Mouse (Mus musculus): Measurements from ENCODE around the gene Celsr3. TPM values are rescaled to one million over a fixed set of nuclear protein-coding genes. Genes with fewer than 3 reads are reported as not detected.
A peak's percentile ranks its signal among the peaks of the same experiment; 100 is the strongest.

The Celsr3 gene
- polyA plus RNA-seq, 2 experiments, result 0.06 to 0.19 TPM

DNA sequence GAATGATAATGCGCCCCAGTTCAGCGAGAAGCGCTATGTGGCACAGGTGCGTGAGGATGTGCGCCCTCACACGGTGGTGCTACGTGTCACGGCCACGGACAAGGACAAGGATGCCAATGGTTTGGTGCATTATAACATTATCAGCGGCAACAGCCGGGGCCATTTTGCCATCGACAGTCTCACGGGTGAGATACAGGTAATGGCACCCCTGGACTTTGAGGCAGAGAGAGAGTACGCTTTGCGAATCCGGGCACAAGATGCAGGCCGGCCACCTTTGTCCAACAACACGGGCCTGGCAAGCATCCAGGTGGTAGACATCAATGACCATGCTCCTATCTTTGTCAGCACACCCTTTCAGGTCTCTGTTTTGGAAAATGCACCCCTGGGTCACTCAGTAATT is 1.8 kb downstream of the Celsr3 start:
- Histone ChIP-seq H3K4me1 (replicated peaks; ENCODE audit: control insufficient read depth in 2 of 2, insufficient read depth in 2 of 2, low read length in 1 of 2) (peaks cover 3 to 4% of the 10 kb centered on the region in 2 experiments; a peak in 1 of 4 replicates), H3K27ac (no peak overlapping the region), H3K27me3 (ENCODE audit: control insufficient read depth, insufficient read depth, low read length) (peaks cover 92% of the 10 kb centered on the region), H3K36me3 (replicated peaks; ENCODE audit: control insufficient read depth, insufficient read depth, low read depth) (no peaks in the 10 kb centered on the region), H3K9ac (replicated peaks) (no peak overlapping the region), H3K4me2 (ENCODE audit: low read depth) (no peak overlapping the region; the same call in 1 of the 2 replicates), H3K4me3 (ENCODE audit: insufficient read depth in 1 of 2, low read depth in 2 of 2, low read length in 2 of 2) (no peak overlapping the region), H3K9me3 (ENCODE audit: control insufficient read depth, low read length) (no peaks in the 10 kb centered on the region)
- TF ChIP-seq EP300 (IDR thresholded peaks at IDR 0.05; ENCODE audit: low read depth) (no peak), CTCF (IDR thresholded peaks at IDR 0.05; ENCODE audit: low read depth) (0 out of 2 replicates have a peak, but pooled peaks have one; percentile 0)
- no peak for DNase-seq (ENCODE audit: low read depth in 3 of 3, low spot score in 3 of 3)
- 47% methylated on average over 18 of the region's 18 CpGs for WGBS (ENCODE audit: insufficient replicate concordance)
- ATAC-seq (ENCODE audit: insufficient read depth), result no peak

DNA sequence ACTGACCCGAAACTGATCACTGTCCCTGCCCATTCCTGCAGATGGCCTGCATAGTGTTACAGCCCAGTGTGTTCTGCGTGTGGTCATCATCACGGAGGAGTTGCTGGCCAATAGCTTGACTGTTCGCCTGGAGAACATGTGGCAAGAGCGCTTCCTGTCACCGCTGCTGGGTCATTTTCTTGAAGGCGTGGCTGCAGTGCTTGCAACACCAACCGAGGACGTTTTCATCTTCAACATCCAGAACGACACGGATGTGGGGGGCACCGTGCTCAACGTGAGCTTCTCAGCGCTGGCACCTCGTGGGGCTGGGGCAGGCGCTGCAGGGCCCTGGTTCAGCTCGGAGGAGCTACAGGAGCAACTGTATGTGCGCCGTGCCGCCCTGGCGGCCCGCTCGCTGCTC is 5.5 kb downstream of the Celsr3 start:
- Histone ChIP-seq H3K27me3 (ENCODE audit: control insufficient read depth, insufficient read depth, low read length) (peaks cover 60% of the 10 kb centered on the region), H3K4me1 (replicated peaks; ENCODE audit: control insufficient read depth in 2 of 2, insufficient read depth in 2 of 2, low read length in 1 of 2) (peaks cover 3 to 4% of the 10 kb centered on the region in 2 experiments; a peak in 1 of 4 replicates), H3K27ac (no peak overlapping the region), H3K4me2 (ENCODE audit: low read depth) (peak overlapping the region; percentile 63), H3K9me3 (ENCODE audit: control insufficient read depth, low read length) (no peaks in the 10 kb centered on the region), H3K36me3 (replicated peaks; ENCODE audit: control insufficient read depth, insufficient read depth, low read depth) (no peaks in the 10 kb centered on the region), H3K9ac (replicated peaks) (no peak overlapping the region), H3K4me3 (ENCODE audit: insufficient read depth in 1 of 2, low read depth in 2 of 2, low read length in 2 of 2) (peak overlapping the region; percentile 39 to 42; a peak in 3 of 4 replicates)
- DNase-seq (ENCODE audit: low read depth in 3 of 3, low spot score in 3 of 3) (no peak), ATAC-seq (ENCODE audit: insufficient read depth) (no peak)
- 4% methylated on average over 23 of the region's 23 CpGs for WGBS (ENCODE audit: insufficient replicate concordance)
- TF ChIP-seq CTCF (IDR thresholded peaks at IDR 0.05; ENCODE audit: low read depth) (no peak), EP300 (IDR thresholded peaks at IDR 0.05; ENCODE audit: low read depth) (no peak)

DNA sequence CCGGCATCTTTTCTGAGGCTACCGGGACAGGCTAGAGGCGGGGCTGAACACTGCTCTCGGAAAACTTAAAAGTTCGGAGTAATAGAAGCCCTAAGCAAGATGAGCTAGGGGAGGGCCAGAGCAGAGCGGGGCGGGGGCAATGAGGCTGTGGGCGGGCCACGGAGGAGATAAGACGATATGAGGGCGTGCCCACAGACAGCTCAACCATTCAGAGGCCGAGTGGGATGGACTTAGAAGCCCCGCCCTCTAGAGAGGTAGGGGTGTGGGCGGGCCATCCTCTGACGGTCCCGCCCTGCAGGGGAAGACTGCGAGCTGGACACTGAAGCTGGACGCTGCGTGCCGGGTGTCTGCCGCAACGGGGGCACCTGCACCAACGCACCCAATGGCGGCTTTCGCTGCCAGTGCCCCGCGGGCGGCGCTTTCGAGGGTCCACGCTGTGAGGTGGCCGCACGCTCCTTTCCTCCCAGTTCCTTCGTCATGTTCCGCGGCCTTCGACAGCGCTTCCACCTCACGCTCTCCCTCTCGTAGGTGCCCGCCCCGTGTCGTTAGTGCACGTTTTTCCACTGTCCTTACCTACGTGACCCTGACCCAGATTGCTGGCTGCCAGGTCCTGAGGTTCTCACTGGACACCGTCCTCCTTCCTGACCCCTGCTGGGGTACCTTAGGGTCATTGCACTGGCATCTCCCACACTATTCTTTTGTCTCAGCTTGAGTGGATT is 6.4 kb downstream of the Celsr3 start:
- ATAC-seq (ENCODE audit: insufficient read depth) (peak; percentile 95), DNase-seq (ENCODE audit: low read depth in 3 of 3, low spot score in 3 of 3) (peak; percentile 77 to 84 (median 81))
- Histone ChIP-seq H3K36me3 (replicated peaks; ENCODE audit: control insufficient read depth, insufficient read depth, low read depth) (no peaks in the 10 kb centered on the region), H3K4me2 (ENCODE audit: low read depth) (peak overlapping the region; percentile 63), H3K4me1 (replicated peaks; ENCODE audit: control insufficient read depth in 2 of 2, insufficient read depth in 2 of 2, low read length in 1 of 2) (peaks cover 3 to 4% of the 10 kb centered on the region in 2 experiments; a peak in 1 of 4 replicates), H3K4me3 (ENCODE audit: insufficient read depth in 1 of 2, low read depth in 2 of 2, low read length in 2 of 2) (peak overlapping the region; percentile 39 to 42), H3K27me3 (ENCODE audit: control insufficient read depth, insufficient read depth, low read length) (peaks cover 52% of the 10 kb centered on the region), H3K27ac (no peak overlapping the region), H3K9me3 (ENCODE audit: control insufficient read depth, low read length) (no peaks in the 10 kb centered on the region), H3K9ac (replicated peaks) (no peak overlapping the region)
- no peak for TF ChIP-seq EP300 (IDR thresholded peaks at IDR 0.05; ENCODE audit: low read depth)
- 4% methylated on average over 46 of the region's 46 CpGs for WGBS (ENCODE audit: insufficient replicate concordance)

- H3K4me2 ChIP-seq (ENCODE audit: low read depth), result no peak overlapping the region
- H3K4me1 ChIP-seq (replicated peaks; ENCODE audit: control insufficient read depth in 2 of 2, insufficient read depth in 2 of 2, low read length in 1 of 2), result no peaks in the 10 kb centered on the region
- no peak for DNase-seq (ENCODE audit: low read depth in 3 of 3, low spot score in 3 of 3)
Observed at GRCm38 (mm10) chr9:108842989-108843388, 16.9 kb downstream of the Celsr3 start.

DNA sequence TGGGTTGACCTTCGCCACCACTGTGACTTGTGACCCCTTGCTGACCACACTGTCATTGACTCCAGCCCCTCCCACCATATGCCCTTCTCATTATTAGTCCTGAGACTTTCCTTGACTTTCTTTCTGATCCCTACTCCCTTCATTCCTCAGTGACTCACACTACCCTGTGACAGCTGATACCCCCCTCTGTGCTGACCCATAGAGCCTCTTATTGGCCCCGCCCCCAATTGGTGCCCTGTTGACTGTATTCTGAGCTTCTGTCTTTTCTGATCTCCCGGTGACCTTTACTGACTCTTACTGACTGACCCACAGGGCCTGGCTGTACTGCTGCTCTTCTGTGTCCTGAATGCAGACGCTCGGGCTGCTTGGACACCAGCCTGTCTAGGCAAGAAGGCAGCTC is 19.3 kb downstream of the Celsr3 start:
- Histone ChIP-seq H3K27ac (no peak overlapping the region), H3K4me3 (ENCODE audit: insufficient read depth in 1 of 2, low read depth in 2 of 2, low read length in 2 of 2) (no peak overlapping the region), H3K36me3 (replicated peaks; ENCODE audit: control insufficient read depth, insufficient read depth, low read depth) (no peaks in the 10 kb centered on the region), H3K9me3 (ENCODE audit: control insufficient read depth, low read length) (no peaks in the 10 kb centered on the region), H3K4me1 (replicated peaks; ENCODE audit: control insufficient read depth in 2 of 2, insufficient read depth in 2 of 2, low read length in 1 of 2) (no peaks in the 10 kb centered on the region), H3K9ac (replicated peaks) (no peak overlapping the region), H3K4me2 (ENCODE audit: low read depth) (no peak overlapping the region), H3K27me3 (ENCODE audit: control insufficient read depth, insufficient read depth, low read length) (no peaks in the 10 kb centered on the region; the same call in 1 of the 2 replicates)
- WGBS (ENCODE audit: insufficient replicate concordance), result 62% methylated on average over 5 of the region's 5 CpGs
- TF ChIP-seq EP300 (IDR thresholded peaks at IDR 0.05; ENCODE audit: low read depth) (no peak), CTCF (IDR thresholded peaks at IDR 0.05; ENCODE audit: low read depth) (no peak)
- DNase-seq (ENCODE audit: low read depth in 3 of 3, low spot score in 3 of 3) (no peak), ATAC-seq (ENCODE audit: insufficient read depth) (0 out of 2 replicates have a peak, but pooled peaks have one; percentile 16)

More at GRCm38 (mm10) chr9:108842989-108843388, 16.9 kb downstream of the Celsr3 start:
- no peak overlapping the region for H3K27ac ChIP-seq
- H3K27me3 ChIP-seq (ENCODE audit: control insufficient read depth, insufficient read depth, low read length), result no peaks in the 10 kb centered on the region; the same call in 1 of the 2 replicates
- no peaks in the 10 kb centered on the region for H3K9me3 ChIP-seq (ENCODE audit: control insufficient read depth, low read length)
- H3K4me3 ChIP-seq (ENCODE audit: insufficient read depth in 1 of 2, low read depth in 2 of 2, low read length in 2 of 2), result no peak overlapping the region
- no peaks in the 10 kb centered on the region for H3K36me3 ChIP-seq (replicated peaks; ENCODE audit: control insufficient read depth, insufficient read depth, low read depth)
- 13% methylated on average over 14 of the region's 14 CpGs for WGBS (ENCODE audit: insufficient replicate concordance)
- TF ChIP-seq EP300 (IDR thresholded peaks at IDR 0.05; ENCODE audit: low read depth), result no peak
- peak; percentile 52 for TF ChIP-seq CTCF (IDR thresholded peaks at IDR 0.05; ENCODE audit: low read depth)
- ATAC-seq (ENCODE audit: insufficient read depth), result no peak
- H3K9ac ChIP-seq (replicated peaks), result no peak overlapping the region

Measured in liver, embryonic 14.5 days (tissue).